Mouse (Mus musculus) lung, adult 10 weeks (tissue): Measurements from ENCODE around the gene Stmnd1. TPM values are rescaled to one million over a fixed set of nuclear protein-coding genes. Genes with fewer than 3 reads are reported as not detected.

Source experiments
- polyA plus RNA-seq: library from polyadenylated mRNA; stranded (reverse); fragments of 350-450 nt; fragmentation: Illumina TruSeq; extraction: RNeasy Lipid Tissue Mini Kit (QIAGEN cat#74804); gene quantifications from one replicate; pipeline ENCODE4 v1.2.3, GENCODE M21; 2014; ENCODE audit warnings: low read depth, low replicate concordance; ENCODE audit not compliant: insufficient read depth

Gene Stmnd1
- 17.5 TPM for polyA plus RNA-seq

DNA sequence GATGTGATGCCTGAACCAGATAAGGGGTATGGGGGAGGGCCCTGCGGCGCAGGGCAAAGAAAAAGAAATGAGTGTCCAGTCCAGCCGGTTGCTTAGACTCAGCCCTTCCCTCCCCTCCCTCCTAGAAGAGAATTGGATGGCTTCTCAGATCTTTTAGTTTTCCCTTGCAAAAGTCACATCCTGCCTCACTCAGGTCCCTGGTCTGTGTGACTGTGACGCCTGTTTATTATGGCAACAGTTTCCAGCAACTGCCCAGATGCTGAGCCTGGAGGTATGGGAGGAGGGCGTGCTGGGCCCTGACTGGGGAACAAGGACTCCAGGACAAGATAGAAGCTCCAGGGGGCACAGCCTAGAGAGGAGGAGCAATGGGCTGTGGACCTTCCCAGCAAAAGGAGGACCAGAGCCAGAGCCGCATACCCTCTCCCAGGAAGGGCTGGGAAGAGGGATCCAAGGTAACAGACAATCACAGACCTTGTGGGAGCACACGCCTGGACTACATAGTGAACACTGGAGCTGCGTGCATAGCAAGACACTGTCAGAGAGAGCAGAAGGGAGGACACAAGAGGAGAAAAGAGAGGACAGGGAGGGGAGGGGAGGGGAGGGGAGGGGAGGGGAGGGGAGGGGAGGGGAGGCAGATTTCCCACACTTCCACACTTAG is at the start of gene Stmnd1:
Stmnd1 (plus strand) TSS at position 269 of the 658 bp plus-strand sequence.

Other genes starting within 250 kb of the Stmnd1 start
- 2.5 TPM for gene Rbm24, start 144.7 kb downstream of the Stmnd1 start, polyA plus RNA-seq
- 4.0 TPM for gene Cap2, start 228.1 kb downstream of the Stmnd1 start, polyA plus RNA-seq